Mouse (Mus musculus) liver, postnatal 0 days (tissue): ENCODE data around the gene Hibadh.

Source experiments
- CTCF ChIP-seq: sonication (generic); IDR thresholded peaks from 2 replicates; pipeline ENCODE4 v1.5.1; 2016; ENCODE audit warnings: antibody characterized with exemption, low read depth
- EP300 ChIP-seq: IDR thresholded peaks from 2 replicates; pipeline ENCODE4 v1.6.1; 2016; ENCODE audit warnings: antibody characterized with exemption, low read depth, mild to moderate bottlenecking

GRCm38 (mm10) chr6:52578322-52578721 is 61.9 kb downstream of the Hibadh start:
- TF ChIP-seq CTCF, result no peak
- TF ChIP-seq EP300, result no peak
